Mouse (Mus musculus): ENCODE measurements around the gene Eln. TPM values are rescaled to one million over a fixed set of nuclear protein-coding genes. Genes with fewer than 3 reads are reported as not detected.

Gene Eln
- polyA plus RNA-seq, 1 experiment from 2014 or later = 81.1 TPM

DNA sequence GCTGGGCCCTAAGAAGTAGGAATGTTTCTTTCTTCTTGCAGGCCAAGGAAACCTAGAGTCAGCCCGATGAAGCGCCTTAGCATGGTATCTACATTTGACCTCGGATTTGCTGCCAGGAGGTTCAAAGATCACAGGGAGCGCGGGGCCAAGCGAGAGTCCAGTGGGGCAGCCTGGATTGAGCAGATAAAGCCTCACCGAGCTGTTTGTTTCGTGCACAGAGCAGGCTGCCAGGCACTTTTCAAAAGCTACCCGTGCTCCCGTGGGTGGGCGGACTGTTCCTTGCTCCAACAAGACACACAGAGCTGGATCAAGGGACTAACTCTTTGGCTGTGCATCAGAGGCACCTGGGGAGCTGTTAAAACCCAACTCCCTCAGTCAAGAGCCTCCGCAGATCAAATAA, 3.1 kb downstream of the Eln start:
- H3K36me3 ChIP-seq = no peaks in the 10 kb centered on the region
- no peaks in the 10 kb centered on the region for H3K9me3 ChIP-seq
- H3K9ac ChIP-seq = 0 out of 2 replicates have a peak overlapping the region, but pooled peaks have one; percentile 32
- H3K27ac ChIP-seq = no peak overlapping the region
- peaks cover 67% of the 10 kb centered on the region for H3K4me1 ChIP-seq
- 64% methylated on average over 12 of the region's 12 CpGs for WGBS
- peaks cover 5% of the 10 kb centered on the region; the same call in 1 of the 2 replicates for H3K27me3 ChIP-seq
- H3K4me2 ChIP-seq = no peak overlapping the region
- H3K4me3 ChIP-seq = no peak overlapping the region
- no peak for ATAC-seq (ENCODE audit: insufficient number of reproducible peaks, insufficient read depth, low FRiP score, low TSS enrichment, low read depth)

DNA sequence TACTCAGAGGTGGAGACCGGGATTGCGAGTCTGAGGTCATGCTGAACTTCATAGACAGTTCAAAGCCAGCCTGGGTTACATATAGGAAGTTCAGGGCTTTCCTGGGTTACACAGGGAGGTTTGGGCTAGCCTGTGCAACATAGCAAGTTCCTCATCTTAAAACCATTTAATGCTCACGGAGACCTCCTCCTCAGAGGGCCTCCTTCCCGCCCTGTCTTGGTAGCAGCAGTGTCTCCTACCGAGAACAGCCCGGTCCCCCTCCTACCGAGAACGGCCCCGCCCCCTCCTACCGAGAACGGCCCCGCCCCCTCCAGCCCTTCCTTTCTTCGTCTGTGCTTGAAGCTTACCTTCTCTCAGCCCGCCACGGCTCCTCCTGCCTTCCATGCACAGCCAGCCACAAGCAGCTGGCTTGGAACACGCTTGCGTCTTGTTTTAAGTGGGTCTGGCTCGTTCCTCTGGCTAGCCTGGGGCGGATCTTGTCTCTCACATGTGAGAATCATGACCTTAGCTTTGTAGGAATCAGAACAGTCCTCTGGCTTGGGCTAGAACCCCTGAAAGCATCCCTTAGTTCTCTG, 4.8 kb downstream of the Eln start:
- peak overlapping the region; percentile 68 for H3K27ac ChIP-seq
- H3K9me3 ChIP-seq = no peaks in the 10 kb centered on the region
- H3K9ac ChIP-seq = peak overlapping the region; percentile 44; the same call in 1 of the 2 replicates
- WGBS = 11% methylated on average over 19 of the region's 19 CpGs
- peaks cover 6% of the 10 kb centered on the region; the same call in 1 of the 2 replicates for H3K36me3 ChIP-seq
- peak overlapping the region; percentile 36 for H3K4me2 ChIP-seq
- ATAC-seq (ENCODE audit: insufficient number of reproducible peaks, insufficient read depth, low FRiP score, low TSS enrichment, low read depth) = no peak
- H3K27me3 ChIP-seq = peaks cover 5% of the 10 kb centered on the region; the same call in 1 of the 2 replicates
- H3K4me3 ChIP-seq = 0 out of 2 replicates have a peak overlapping the region, but pooled peaks have one; percentile 7
- H3K4me1 ChIP-seq = peaks cover 55% of the 10 kb centered on the region

DNA sequence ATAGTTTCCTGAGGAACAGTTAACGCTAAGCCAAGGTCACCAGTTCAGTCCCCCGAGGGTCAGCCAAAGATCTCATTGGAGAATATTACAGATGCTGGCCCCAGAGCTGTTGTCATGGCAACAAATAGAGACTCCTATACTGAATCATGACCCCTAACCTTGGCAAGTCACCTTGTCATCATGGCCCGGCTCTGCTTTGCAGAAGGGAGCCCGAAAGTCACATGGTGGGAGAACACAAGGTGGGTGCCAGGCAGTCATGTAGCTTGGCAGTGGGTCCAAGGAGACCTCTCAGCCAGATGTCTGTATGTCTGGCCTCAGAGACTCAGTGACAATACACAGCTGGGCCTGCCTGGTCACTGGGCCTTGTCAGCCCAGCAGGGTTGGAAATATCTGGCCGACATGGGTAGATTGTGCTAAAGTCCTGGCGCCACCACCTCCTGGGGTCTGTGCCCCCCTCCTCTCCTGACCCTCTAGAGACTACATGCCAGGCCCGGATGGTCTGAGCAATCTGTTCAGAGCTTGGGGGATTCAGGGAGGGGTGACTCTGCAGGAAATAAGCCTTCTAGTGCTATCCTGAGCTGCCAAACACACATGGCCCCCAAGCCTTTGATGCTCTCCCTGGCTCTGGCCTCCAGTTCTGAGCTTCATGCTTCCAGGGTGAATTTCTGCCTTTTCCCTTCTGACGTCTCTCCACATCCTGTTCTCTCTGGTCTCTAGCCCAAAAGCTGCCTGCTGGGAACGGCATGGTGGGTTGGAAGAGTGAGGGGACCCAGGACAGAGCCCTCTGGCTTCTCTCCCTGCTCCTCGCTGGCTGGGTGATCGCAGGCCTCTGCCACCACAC, 6.4 kb downstream of the Eln start:
- H3K27ac ChIP-seq = peak overlapping the region; percentile 13; the same call in 1 of the 2 replicates
- 47% methylated on average over 11 of the region's 11 CpGs for WGBS

DNA sequence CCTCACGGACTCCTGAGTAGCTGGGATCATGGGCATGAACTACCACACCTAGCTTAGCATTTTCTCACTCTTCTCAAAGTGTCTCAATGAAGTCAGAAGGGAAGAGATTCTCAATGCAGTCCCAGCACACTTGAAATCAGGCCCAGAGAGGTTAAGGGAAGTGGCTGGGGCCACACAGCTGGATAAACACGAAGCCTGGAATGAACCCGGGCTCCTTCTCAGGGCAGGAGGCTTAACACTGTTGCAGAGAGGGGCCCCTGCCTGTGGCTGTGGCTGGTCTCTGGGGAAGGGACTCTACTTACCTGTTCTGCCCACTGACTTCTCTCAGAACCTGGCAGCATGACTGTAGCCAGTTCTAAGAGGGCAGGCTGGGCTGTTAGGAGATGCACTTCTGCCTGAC, 7.2 kb downstream of the Eln start:
- ATAC-seq (ENCODE audit: insufficient number of reproducible peaks, insufficient read depth, low FRiP score, low TSS enrichment, low read depth) = no peak
- Histone ChIP-seq H3K4me3 (no peak overlapping the region), H3K36me3 (peaks cover 30% of the 10 kb centered on the region), H3K4me1 (peaks cover 36% of the 10 kb centered on the region), H3K4me2 (no peak overlapping the region), H3K9me3 (no peaks in the 10 kb centered on the region), H3K27me3 (peaks cover 5% of the 10 kb centered on the region; the same call in 1 of the 2 replicates), H3K9ac (no peak overlapping the region), H3K27ac (no peak overlapping the region)
- WGBS = 54% methylated on average over 3 of the region's 3 CpGs

More for the DNA sequence above, 6.4 kb downstream of the Eln start:
- peak overlapping the region; percentile 9; the same call in 1 of the 2 replicates for H3K4me2 ChIP-seq
- no peak overlapping the region for H3K4me3 ChIP-seq
- H3K36me3 ChIP-seq = peaks cover 22% of the 10 kb centered on the region
- H3K27me3 ChIP-seq = peaks cover 5% of the 10 kb centered on the region; the same call in 1 of the 2 replicates
- H3K9me3 ChIP-seq = no peaks in the 10 kb centered on the region
- H3K4me1 ChIP-seq = peaks cover 43% of the 10 kb centered on the region
- H3K9ac ChIP-seq = 0 out of 2 replicates have a peak overlapping the region, but pooled peaks have one; percentile 1
- no peak for ATAC-seq (ENCODE audit: insufficient number of reproducible peaks, insufficient read depth, low FRiP score, low TSS enrichment, low read depth)

DNA sequence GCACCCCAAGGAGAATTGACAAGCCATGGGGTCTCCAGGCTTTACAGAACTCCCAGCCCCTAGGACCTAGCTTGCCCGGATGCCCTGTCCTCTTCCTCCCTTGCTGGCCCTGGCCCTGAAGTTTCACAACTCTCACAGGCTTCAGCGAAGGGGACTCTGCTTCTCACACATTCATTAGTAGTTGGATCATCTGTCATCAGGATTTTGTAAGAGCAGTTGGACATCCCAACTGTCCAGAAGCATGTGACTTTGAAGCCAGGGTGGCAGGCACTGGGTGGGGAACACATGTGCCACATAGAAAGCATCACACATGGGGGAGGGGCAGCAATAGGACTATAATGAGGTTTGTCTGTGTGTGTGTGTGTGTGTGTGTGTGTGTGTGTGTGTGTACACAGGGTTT, 12.2 kb downstream of the Eln start:
- no peaks in the 10 kb centered on the region for H3K27me3 ChIP-seq
- H3K27ac ChIP-seq = no peak overlapping the region
- no peak overlapping the region for H3K4me2 ChIP-seq
- H3K4me3 ChIP-seq = no peak overlapping the region
- 0 out of 2 replicates have a peak, but pooled peaks cover 10% of the 10 kb centered on the region for H3K4me1 ChIP-seq
- H3K9ac ChIP-seq = no peak overlapping the region
- no peaks in the 10 kb centered on the region for H3K9me3 ChIP-seq
- H3K36me3 ChIP-seq = peaks cover 52% of the 10 kb centered on the region
- WGBS = 86% methylated on average over 2 of the region's 2 CpGs
- no peak for ATAC-seq (ENCODE audit: insufficient number of reproducible peaks, insufficient read depth, low FRiP score, low TSS enrichment, low read depth)

DNA sequence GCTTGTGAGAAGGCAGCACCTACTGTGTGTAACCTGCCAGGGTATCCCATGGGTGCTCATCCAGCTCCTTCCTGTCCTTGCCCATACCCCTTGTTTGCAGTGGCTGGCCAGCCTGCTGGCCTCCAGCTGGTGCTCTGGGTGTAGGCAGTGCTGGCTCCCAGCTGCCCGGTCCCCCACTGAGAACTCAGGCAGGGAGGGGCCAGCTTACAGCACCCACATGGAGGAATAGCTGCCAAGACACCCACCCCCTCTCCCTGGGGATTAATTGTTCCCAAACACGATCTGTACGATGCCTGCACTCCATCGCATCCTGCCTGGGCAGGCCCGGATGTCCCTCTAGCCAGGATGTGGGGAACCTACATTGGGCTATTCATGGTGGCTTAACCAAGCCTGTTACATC, 13.1 kb downstream of the Eln start:
- 65% methylated on average over 5 of the region's 5 CpGs for WGBS
- no peak for ATAC-seq (ENCODE audit: insufficient number of reproducible peaks, insufficient read depth, low FRiP score, low TSS enrichment, low read depth)
- no peak overlapping the region for H3K27ac ChIP-seq

DNA sequence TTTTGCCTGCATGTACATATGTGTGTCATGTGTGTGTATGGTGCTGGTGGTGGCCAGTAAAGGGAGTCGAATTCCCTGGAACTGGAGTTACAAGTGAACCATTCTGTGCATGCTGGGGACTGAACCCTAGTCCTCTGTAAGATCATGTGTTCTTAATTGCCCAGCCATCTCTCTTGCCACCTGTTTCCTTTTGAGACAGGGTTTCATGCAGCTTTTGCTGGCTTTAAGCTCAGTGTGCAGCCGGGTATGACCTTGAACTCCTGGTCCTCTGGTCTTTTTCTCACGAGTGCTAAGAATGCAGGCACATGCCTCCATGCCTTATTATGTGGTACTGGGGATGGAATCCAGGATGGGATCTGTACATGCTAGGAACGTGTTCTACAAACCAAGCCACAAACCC, 13.9 kb downstream of the Eln start:
- Histone ChIP-seq H3K9me3 (no peaks in the 10 kb centered on the region), H3K27ac (no peak overlapping the region), H3K4me2 (no peak overlapping the region), H3K27me3 (no peaks in the 10 kb centered on the region), H3K36me3 (peaks cover 60% of the 10 kb centered on the region), H3K9ac (no peak overlapping the region), H3K4me3 (no peak overlapping the region), H3K4me1 (peaks cover 22% of the 10 kb centered on the region; the same call in 1 of the 2 replicates)
- 43% methylated on average over 4 of the region's 4 CpGs for WGBS
- ATAC-seq (ENCODE audit: insufficient number of reproducible peaks, insufficient read depth, low FRiP score, low TSS enrichment, low read depth) = no peak

More for the DNA sequence above, 13.1 kb downstream of the Eln start:
- Histone ChIP-seq H3K36me3 (peaks cover 59% of the 10 kb centered on the region), H3K4me1 (peaks cover 14% of the 10 kb centered on the region; the same call in 1 of the 2 replicates), H3K9ac (no peak overlapping the region), H3K4me2 (no peak overlapping the region), H3K9me3 (no peaks in the 10 kb centered on the region), H3K4me3 (no peak overlapping the region), H3K27me3 (no peaks in the 10 kb centered on the region)

DNA sequence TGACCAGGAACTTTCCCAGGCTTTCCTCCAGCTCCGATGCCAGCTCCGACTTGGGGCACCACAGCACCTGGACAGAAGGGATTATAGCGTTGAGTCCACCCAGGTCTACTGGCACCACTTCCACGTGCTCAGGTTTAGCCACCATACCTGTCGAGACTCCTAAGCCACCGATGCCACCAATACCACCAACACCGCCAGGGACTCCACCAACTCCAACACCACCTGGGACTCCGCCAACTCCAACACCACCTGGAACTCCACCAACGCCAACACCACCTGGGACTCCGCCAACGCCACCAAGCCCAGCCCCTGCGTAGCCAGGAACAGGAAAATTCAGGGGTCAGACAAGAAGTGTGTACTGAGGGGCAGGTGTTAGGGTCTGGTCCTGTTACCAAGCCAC, 18.0 kb downstream of the Eln start:
- Histone ChIP-seq H3K4me3 (no peak overlapping the region), H3K9ac (no peak overlapping the region), H3K27me3 (no peaks in the 10 kb centered on the region), H3K36me3 (peaks cover 63% of the 10 kb centered on the region), H3K4me1 (peaks cover 23% of the 10 kb centered on the region; the same call in 1 of the 2 replicates), H3K9me3 (no peaks in the 10 kb centered on the region), H3K27ac (no peak overlapping the region), H3K4me2 (no peak overlapping the region)
- ATAC-seq (ENCODE audit: insufficient number of reproducible peaks, insufficient read depth, low FRiP score, low TSS enrichment, low read depth) = no peak
- 87% methylated on average over 12 of the region's 12 CpGs for WGBS

DNA sequence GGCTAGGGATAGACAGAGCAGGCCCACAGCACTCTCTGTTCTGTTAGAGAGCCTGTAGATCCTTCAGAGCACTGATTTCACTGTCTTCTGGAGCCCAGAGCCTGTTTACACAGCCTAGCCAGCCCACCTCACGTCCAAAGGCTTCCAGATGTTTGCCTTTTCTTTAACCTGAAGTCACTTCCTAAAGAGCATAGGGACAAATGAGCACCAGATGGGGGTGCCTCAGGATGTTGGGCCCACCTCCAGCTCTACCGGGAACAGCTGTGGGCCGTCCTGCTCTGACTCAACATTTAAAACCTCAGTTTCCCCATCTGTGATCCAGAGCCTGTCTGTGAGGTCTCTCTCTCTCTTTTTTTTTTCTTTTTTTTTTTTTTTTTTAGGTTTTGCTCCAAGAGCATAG, 18.6 kb downstream of the Eln start:
- no peak overlapping the region for H3K4me2 ChIP-seq

DNA sequence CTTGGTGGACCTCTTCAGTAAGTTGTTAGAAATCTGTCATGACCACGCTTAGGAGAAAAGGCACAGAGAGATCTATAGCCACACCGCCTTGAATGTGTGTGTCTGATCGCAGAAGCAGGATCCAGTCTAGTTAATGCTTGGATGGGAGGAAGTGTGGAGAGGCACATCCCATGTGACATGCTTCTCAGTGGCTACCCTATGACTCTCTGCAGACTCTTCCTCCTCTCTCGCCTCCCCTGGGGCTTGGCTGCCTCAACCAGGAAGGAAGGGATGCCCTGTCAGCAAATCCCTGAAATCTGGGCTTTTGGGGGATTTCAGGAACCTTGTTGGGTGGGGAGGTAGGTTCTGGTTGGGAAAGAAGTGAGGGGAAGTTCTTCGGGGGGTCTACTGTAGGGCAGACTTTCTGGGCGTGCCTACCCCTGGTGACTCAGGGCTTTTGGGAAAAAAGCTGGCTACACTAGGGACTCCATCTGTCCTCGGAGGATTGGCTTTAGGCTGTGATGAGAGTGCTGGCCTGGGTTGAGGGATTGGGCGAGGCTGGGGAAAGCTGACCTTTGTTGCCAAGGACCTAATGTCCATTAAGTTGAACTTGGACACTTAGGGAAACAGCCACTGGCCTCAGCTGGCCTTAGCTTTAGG, 20.0 kb downstream of the Eln start:
- 85% methylated on average over 8 of the region's 8 CpGs for WGBS

More for the DNA sequence above, 18.6 kb downstream of the Eln start:
- Histone ChIP-seq H3K27me3 (no peaks in the 10 kb centered on the region), H3K9me3 (no peaks in the 10 kb centered on the region), H3K36me3 (peaks cover 61% of the 10 kb centered on the region), H3K9ac (no peak overlapping the region), H3K4me1 (peaks cover 19% of the 10 kb centered on the region; the same call in 1 of the 2 replicates), H3K27ac (peak overlapping the region; percentile 78; the same call in 1 of the 2 replicates), H3K4me3 (no peak overlapping the region)
- peak; percentile 34; the same call in 1 of the 2 replicates for ATAC-seq (ENCODE audit: insufficient number of reproducible peaks, insufficient read depth, low FRiP score, low TSS enrichment, low read depth)
- WGBS = 30% methylated on average over 3 of the region's 3 CpGs

DNA sequence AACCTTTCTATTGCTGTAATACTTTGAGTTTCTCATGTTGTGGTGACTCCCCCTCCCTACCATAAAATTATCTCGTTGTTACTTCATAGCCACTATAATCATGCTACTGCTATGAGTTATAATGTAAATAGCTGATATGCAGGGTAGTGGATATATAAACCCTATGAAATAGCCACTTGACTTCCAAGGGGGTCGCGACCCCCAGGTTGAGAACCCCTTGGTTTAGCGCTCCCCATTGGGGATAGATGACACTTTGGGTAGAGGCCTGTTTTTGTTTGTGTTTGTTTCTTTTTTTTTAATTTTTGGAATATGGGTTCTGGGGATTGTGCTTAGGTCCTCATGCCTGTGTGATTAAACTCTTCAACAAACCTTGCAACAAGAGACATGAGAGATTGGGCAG, 21.8 kb downstream of the Eln start:
- ATAC-seq (ENCODE audit: insufficient number of reproducible peaks, insufficient read depth, low FRiP score, low TSS enrichment, low read depth) = no peak
- Histone ChIP-seq H3K4me2 (no peak overlapping the region), H3K27me3 (no peaks in the 10 kb centered on the region), H3K4me3 (no peak overlapping the region), H3K36me3 (peaks cover 55% of the 10 kb centered on the region), H3K9ac (no peak overlapping the region), H3K4me1 (peaks cover 20% of the 10 kb centered on the region), H3K27ac (no peak overlapping the region), H3K9me3 (no peaks in the 10 kb centered on the region)
- 71% methylated on average over 4 of the region's 4 CpGs for WGBS

More for the DNA sequence above, 20.0 kb downstream of the Eln start:
- no peaks in the 10 kb centered on the region for H3K9me3 ChIP-seq
- peaks cover 59% of the 10 kb centered on the region for H3K36me3 ChIP-seq
- peaks cover 19% of the 10 kb centered on the region; the same call in 1 of the 2 replicates for H3K4me1 ChIP-seq
- no peak overlapping the region for H3K4me3 ChIP-seq
- no peaks in the 10 kb centered on the region for H3K27me3 ChIP-seq
- no peak for ATAC-seq (ENCODE audit: insufficient number of reproducible peaks, insufficient read depth, low FRiP score, low TSS enrichment, low read depth)
- no peak overlapping the region for H3K9ac ChIP-seq
- H3K4me2 ChIP-seq = no peak overlapping the region
- H3K27ac ChIP-seq = no peak overlapping the region; the same call in 1 of the 2 replicates
